Mouse (Mus musculus) T-helper 2 cell (primary cell): ENCODE measurements around the gene Kcnk6.

ENCODE experiments used
- in situ Hi-C: fragments of 300-600 bp; cut with MboI, MseI; formaldehyde crosslinking; loops from one replicate; pipeline ENCODE4 v1.15.1; 2025; ENCODE audit warnings: high pct_unique_total_duplicates

Gene Kcnk6

GRCm38 (mm10) chr7:29232247-29233013 lies at the start of gene Kcnk6:
Gene Kcnk6, minus strand, starts transcription at chr7:29232515.
- in situ Hi-C loops = no loop called here

GRCm38 (mm10) chr7:29281201-29282073 lies 49.1 kb upstream of the Kcnk6 start, which contains the start of gene Spint2:
Gene Spint2, minus strand, starts transcription at chr7:29281912.
- in situ Hi-C loops = no loop called here

- in situ Hi-C loops = no loop called here
Measured at GRCm38 (mm10) chr7:29280801-29281200, 48.5 kb upstream of the Kcnk6 start.

GRCm38 (mm10) chr7:29279924-29280323 lies 47.6 kb upstream of the Kcnk6 start:
- in situ Hi-C loops = no loop called here

- in situ Hi-C loops = no loop called here
Measured at GRCm38 (mm10) chr7:29279261-29279660, 46.9 kb upstream of the Kcnk6 start.

- in situ Hi-C loops = no loop called here
Measured at GRCm38 (mm10) chr7:29277510-29277909, 45.2 kb upstream of the Kcnk6 start.

GRCm38 (mm10) chr7:29276715-29277114 lies 44.4 kb upstream of the Kcnk6 start:
- in situ Hi-C loops = no loop called here

- in situ Hi-C loops = no loop called here
Measured at GRCm38 (mm10) chr7:29271687-29272465, 39.6 kb upstream of the Kcnk6 start.

- in situ Hi-C loops = no loop called here
Measured at GRCm38 (mm10) chr7:29270445-29270844, 38.1 kb upstream of the Kcnk6 start.

GRCm38 (mm10) chr7:29266931-29267330 lies 34.6 kb upstream of the Kcnk6 start:
- in situ Hi-C loops = no loop called here

GRCm38 (mm10) chr7:29265636-29266035 lies 33.3 kb upstream of the Kcnk6 start:
- in situ Hi-C loops = no loop called here

- in situ Hi-C loops = no loop called here
Measured at GRCm38 (mm10) chr7:29263831-29264230, 31.5 kb upstream of the Kcnk6 start.

GRCm38 (mm10) chr7:29262151-29262550 lies 29.8 kb upstream of the Kcnk6 start:
- in situ Hi-C loops = no loop called here

- in situ Hi-C loops = no loop called here
Measured at GRCm38 (mm10) chr7:29259781-29260730, 27.7 kb upstream of the Kcnk6 start.

GRCm38 (mm10) chr7:29257368-29257767 lies 25.1 kb upstream of the Kcnk6 start:
- in situ Hi-C loops = no loop called here

GRCm38 (mm10) chr7:29255875-29256274 lies 23.6 kb upstream of the Kcnk6 start:
- in situ Hi-C loops = no loop called here

- in situ Hi-C loops = no loop called here
Measured at GRCm38 (mm10) chr7:29253842-29254241, 21.5 kb upstream of the Kcnk6 start.

GRCm38 (mm10) chr7:29251166-29251565 lies 18.9 kb upstream of the Kcnk6 start:
- in situ Hi-C loops = no loop called here

GRCm38 (mm10) chr7:29248261-29248841 lies 16.0 kb upstream of the Kcnk6 start, which contains the start of gene 2200002D01Rik:
Gene 2200002D01Rik, minus strand, starts transcription at chr7:29248466.
- in situ Hi-C loops = no loop called here

GRCm38 (mm10) chr7:29247706-29248105 lies 15.4 kb upstream of the Kcnk6 start:
- in situ Hi-C loops = no loop called here
